Mouse (Mus musculus): ENCODE results near the gene Thsd7b.

Thsd7b gene

GRCm38 (mm10) chr1:129272982-129273937 is at the start of gene Thsd7b:
Gene Thsd7b, plus strand, starts transcription at chr1:129273302.
- no peak for DNase-seq

GRCm38 (mm10) chr1:129244292-129244691 is 28.8 kb upstream of the Thsd7b start:
- peak; percentile 46 for DNase-seq

- DNase-seq, result peak; percentile 1
These were observed 22.2 kb upstream of the Thsd7b start for GRCm38 (mm10) chr1:129250704-129251443.

GRCm38 (mm10) chr1:129266684-129267083 is 6.4 kb upstream of the Thsd7b start:
- no peak for DNase-seq

- DNase-seq, result no peak
These were observed 31.1 kb downstream of the Thsd7b start for GRCm38 (mm10) chr1:129304173-129304572.

- DNase-seq, result no peak
These were observed 51.3 kb downstream of the Thsd7b start for GRCm38 (mm10) chr1:129324388-129324787.

- DNase-seq, result no peak
These were observed 51.7 kb downstream of the Thsd7b start for GRCm38 (mm10) chr1:129324798-129325197.

GRCm38 (mm10) chr1:129356631-129357030 is 83.5 kb downstream of the Thsd7b start:
- DNase-seq, result no peak

GRCm38 (mm10) chr1:129357378-129357777 is 84.3 kb downstream of the Thsd7b start:
- DNase-seq, result no peak

GRCm38 (mm10) chr1:129363368-129363767 is 90.3 kb downstream of the Thsd7b start:
- DNase-seq, result no peak

GRCm38 (mm10) chr1:129364828-129365227 is 91.7 kb downstream of the Thsd7b start:
- DNase-seq, result no peak

GRCm38 (mm10) chr1:129365590-129365989 is 92.5 kb downstream of the Thsd7b start:
- DNase-seq, result no peak

GRCm38 (mm10) chr1:129386479-129386878 is 113.4 kb downstream of the Thsd7b start:
- DNase-seq, result peak; percentile 2

- DNase-seq, result no peak
These were observed 138.5 kb downstream of the Thsd7b start for GRCm38 (mm10) chr1:129411584-129411983.

GRCm38 (mm10) chr1:129421581-129421980 is 148.5 kb downstream of the Thsd7b start:
- DNase-seq, result no peak

GRCm38 (mm10) chr1:129464414-129464813 is 191.3 kb downstream of the Thsd7b start:
- DNase-seq, result no peak

GRCm38 (mm10) chr1:129473504-129473903 is 200.4 kb downstream of the Thsd7b start:
- DNase-seq, result no peak

GRCm38 (mm10) chr1:129484266-129485031 is 211.3 kb downstream of the Thsd7b start:
- no peak for DNase-seq

GRCm38 (mm10) chr1:129491136-129491535 is 218.0 kb downstream of the Thsd7b start:
- peak; percentile 25 for DNase-seq

- no peak for DNase-seq
These were observed 220.8 kb downstream of the Thsd7b start for GRCm38 (mm10) chr1:129493929-129494328.

- no peak for DNase-seq
These were observed 228.6 kb downstream of the Thsd7b start for GRCm38 (mm10) chr1:129501707-129502106.

- no peak for DNase-seq
These were observed 243.3 kb downstream of the Thsd7b start for GRCm38 (mm10) chr1:129516379-129516778.

- DNase-seq, result no peak
These were observed 246.6 kb downstream of the Thsd7b start for GRCm38 (mm10) chr1:129519751-129520150.
